Mouse (Mus musculus) frontal cortex, postnatal 36 days (tissue): Measurements from ENCODE around the gene Tbcb.
"Not testable (repeated sequence)": the region's sequence is repeated elsewhere in the genome, so short reads cannot be mapped to it uniquely, and the experiment has no call there.

Experiments used
- DNase-seq, 2 experiments: peaks; one replicate each; pipeline ENCODE4 v3.0.0; 2022; ENCODE audit warnings: low spot score in 2 of 2

Tbcb gene

GRCm38 (mm10) chr7:30194101-30194831 is 37.8 kb downstream of the Tbcb start:
- peak in 1 of 2 experiments; percentile 44 for DNase-seq

GRCm38 (mm10) chr7:30193581-30194100 is 38.4 kb downstream of the Tbcb start:
- DNase-seq: peak; percentile 55 to 64

GRCm38 (mm10) chr7:30193013-30193412 is 39.1 kb downstream of the Tbcb start:
- no peak for DNase-seq

GRCm38 (mm10) chr7:30192088-30192487 is 40.0 kb downstream of the Tbcb start:
- no peak for DNase-seq

GRCm38 (mm10) chr7:30189116-30189491 is 43.0 kb downstream of the Tbcb start:
- no peak for DNase-seq

GRCm38 (mm10) chr7:30188344-30189115 is 43.5 kb downstream of the Tbcb start:
- DNase-seq: no peak

- no peak for DNase-seq
Measured at GRCm38 (mm10) chr7:30184641-30185348, 47.3 kb downstream of the Tbcb start.

GRCm38 (mm10) chr7:30183879-30184289 is 48.2 kb downstream of the Tbcb start, which contains the start of gene Cox7a1:
Gene Cox7a1 (plus strand): TSS chr7:30184144.
- peak; percentile 42 to 56 for DNase-seq

- DNase-seq: not testable (repeated sequence)
Measured at GRCm38 (mm10) chr7:30183189-30183588, 48.9 kb downstream of the Tbcb start.

GRCm38 (mm10) chr7:30181929-30182328 is 50.1 kb downstream of the Tbcb start:
- DNase-seq: not testable (repeated sequence)

GRCm38 (mm10) chr7:30181308-30181707 is 50.8 kb downstream of the Tbcb start:
- peak; percentile 66 to 78 for DNase-seq

GRCm38 (mm10) chr7:30178256-30178655 is 53.8 kb downstream of the Tbcb start:
- DNase-seq: no peak

GRCm38 (mm10) chr7:30176474-30176873 is 55.6 kb downstream of the Tbcb start:
- no peak for DNase-seq
